Mouse (Mus musculus) heart, adult 2 months (tissue): Measurements from ENCODE around the gene Hnrnpab. TPM values are rescaled to one million over a fixed set of nuclear protein-coding genes. Genes with fewer than 3 reads are reported as not detected.

Source experiments
- DNase-seq, 2 experiments: peaks; one replicate each; pipeline ENCODE4 v3.0.0; 2021
- H3K27ac ChIP-seq: fragments of 200-600 bp; 2 replicates; pipeline ENCODE4 v1.8.1; 2022
- H3K27me3 ChIP-seq: fragments of 200-500 bp; 2 replicates; pipeline ENCODE4 v1.6.1; 2012; ENCODE audit warnings: mild to moderate bottlenecking, low read length, inconsistent platforms, mixed read lengths; ENCODE audit not compliant: control insufficient read depth, insufficient read depth
- H3K36me3 ChIP-seq: fragments of 200-500 bp; 2 replicates; pipeline ENCODE4 v1.6.1; 2012; ENCODE audit warnings: low read length, inconsistent platforms; ENCODE audit not compliant: control insufficient read depth, insufficient read depth
- H3K4me1 ChIP-seq: fragments of 200-500 bp; 2 replicates; pipeline ENCODE4 v1.6.1; 2011; ENCODE audit warnings: low read length; ENCODE audit not compliant: control insufficient read depth, insufficient read depth
- H3K4me3 ChIP-seq: fragments of 200-600 bp; 2 replicates; pipeline ENCODE4 v1.8.1; 2022
- H3K79me2 ChIP-seq: fragments of 200-500 bp; replicated peaks from 2 replicates; pipeline ENCODE4 v1.6.1; 2012; ENCODE audit warnings: mild to moderate bottlenecking, inconsistent platforms, low read length, moderate library complexity, mixed read lengths; ENCODE audit not compliant: control insufficient read depth, insufficient read depth
- H3K9ac ChIP-seq: fragments of 200-500 bp; 2 replicates; pipeline ENCODE4 v1.6.1; 2012; ENCODE audit warnings: low read depth, mild to moderate bottlenecking, control low read depth, inconsistent platforms, low read length, mixed read lengths
- CTCF ChIP-seq: fragments of 200-600 bp; IDR thresholded peaks from 2 replicates; pipeline ENCODE4 v1.8.1; 2022; ENCODE audit warnings: antibody characterized with exemption, mild to moderate bottlenecking, moderate library complexity
- EP300 ChIP-seq: fragments of 200-500 bp; IDR thresholded peaks from 2 replicates; pipeline ENCODE4 v1.6.1; 2011; ENCODE audit warnings: low read depth, low read length, control low read depth; ENCODE audit not compliant: insufficient read depth
- POLR2A ChIP-seq: fragments of 200-500 bp; IDR thresholded peaks from 2 replicates; pipeline ENCODE4 v1.6.1; 2011; ENCODE audit warnings: mild to moderate bottlenecking, low read depth, low read length, control low read depth; ENCODE audit not compliant: insufficient read depth
- WGBS: fragments of 180-500 bp; shearing (Covaris S2); methylation state at CpG from one replicate; pipeline ENCODE4 v1.1.7; 2018; 5-methylcytosine and 5-hydroxymethylcytosine counted together
- intact Hi-C: fragments of 180-260 bp; cut with DNase I; formaldehyde crosslinking; loops from one replicate; pipeline ENCODE4 v1.15.1; 2025
- polyA plus RNA-seq: library from polyadenylated mRNA; depleted of rRNA; stranded (reverse); fragments of >200 nt; gene quantifications from 2 replicates; pipeline ENCODE4 v1.2.3, GENCODE M21; 2012
- total RNA-seq, 2 experiments: library from RNA; stranded (reverse); gene quantifications; 2 replicates each; pipeline ENCODE4 v1.2.3; 2021

The Hnrnpab gene
- total and polyA plus RNA-seq, 3 experiments: 68.4 to 145 (median 132) TPM

DNA sequence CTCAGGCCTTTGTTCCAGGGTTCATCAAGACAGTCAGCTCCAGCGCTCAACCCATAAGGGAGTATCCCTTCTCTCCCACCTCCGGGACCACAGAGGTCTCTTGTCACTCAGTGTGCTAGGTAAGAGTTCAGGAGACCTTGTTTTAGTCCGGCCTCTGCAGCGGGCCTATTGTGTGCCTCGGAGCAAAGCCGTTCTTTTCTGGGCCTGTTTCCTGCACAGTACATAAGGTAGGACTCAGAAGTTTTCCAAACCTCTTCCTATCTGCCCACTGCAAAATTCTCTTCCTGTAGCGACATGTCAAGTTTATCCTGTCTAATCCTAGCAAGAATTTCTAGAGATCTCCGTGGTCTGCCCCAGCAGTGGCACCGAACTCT is 22.6 kb downstream of the Hnrnpab start:
- DNase-seq: peak in 1 of 2 experiments; percentile 65

DNA sequence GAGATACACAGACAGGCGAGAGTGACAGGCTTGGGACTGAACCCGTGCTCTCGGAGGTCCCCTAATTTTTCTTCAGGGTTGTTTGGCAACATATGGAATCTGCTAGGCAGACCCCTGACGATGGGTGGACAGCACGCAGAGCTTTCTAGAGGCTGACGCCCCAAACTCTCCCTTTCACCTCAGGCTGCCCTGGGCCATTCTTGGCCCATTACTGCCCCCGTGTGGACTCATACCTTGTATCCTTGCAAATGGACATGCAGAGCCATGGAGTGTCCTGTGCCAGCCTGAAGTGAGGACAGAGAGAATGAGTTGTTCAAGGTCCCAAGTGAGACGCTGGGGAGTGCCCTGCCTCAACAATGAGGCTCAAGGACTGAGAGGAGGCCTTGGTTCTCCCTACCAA is 23.9 kb downstream of the Hnrnpab start:
- Histone ChIP-seq H3K36me3 (no peaks in the 10 kb centered on the region), H3K4me3 (no peak overlapping the region), H3K79me2 (no peaks in the 10 kb centered on the region; the same call in 1 of the 2 replicates), H3K9ac (no peak overlapping the region), H3K4me1 (peaks cover 9% of the 10 kb centered on the region), H3K27ac (no peak overlapping the region), H3K27me3 (no peaks in the 10 kb centered on the region)
- intact Hi-C loops: no loop called here
- DNase-seq: peak; percentile 70 to 72
- 37% methylated on average over 8 of the region's 8 CpGs for WGBS
- TF ChIP-seq EP300 (no peak), CTCF (peak; percentile 77)

More for the DNA sequence above, 22.6 kb downstream of the Hnrnpab start:
- Histone ChIP-seq H3K79me2 (no peaks in the 10 kb centered on the region; the same call in 1 of the 2 replicates), H3K36me3 (no peaks in the 10 kb centered on the region), H3K9ac (peak overlapping the region; percentile 91), H3K4me1 (peaks cover 9% of the 10 kb centered on the region), H3K4me3 (peak overlapping the region; percentile 76), H3K27ac (peak overlapping the region; percentile 99), H3K27me3 (no peaks in the 10 kb centered on the region)
- TF ChIP-seq EP300 (no peak), POLR2A (no peak), CTCF (no peak)
- intact Hi-C loops: loop anchor here (2.0 kb wide), 1 partner anchor 23 kb away; the partner anchor contains the start of gene Hnrnpab
- WGBS: 8% methylated on average over 9 of the region's 9 CpGs

DNA sequence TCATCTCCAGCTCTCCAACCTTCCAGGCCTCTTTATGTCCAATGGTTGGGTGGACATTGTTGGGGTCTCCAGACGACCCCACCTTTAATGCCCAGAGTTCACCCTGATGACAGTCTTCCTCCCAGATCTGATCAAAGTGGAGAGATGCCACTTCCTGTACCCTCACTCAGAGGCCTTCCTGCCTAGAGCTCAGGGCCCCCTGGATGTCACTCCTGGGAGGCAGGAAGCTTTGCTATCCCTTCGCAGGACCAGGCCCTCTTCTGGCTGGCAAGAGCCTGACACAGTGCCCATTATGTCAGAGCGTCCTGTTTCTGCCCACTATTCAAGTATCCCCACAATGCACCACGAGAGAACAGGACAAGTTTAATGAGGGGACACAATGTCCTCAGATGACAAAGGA is 27.6 kb downstream of the Hnrnpab start:
- Histone ChIP-seq H3K36me3 (no peaks in the 10 kb centered on the region), H3K79me2 (no peaks in the 10 kb centered on the region), H3K27me3 (no peaks in the 10 kb centered on the region), H3K4me1 (peaks cover 3% of the 10 kb centered on the region), H3K4me3 (no peak overlapping the region), H3K9ac (no peak overlapping the region), H3K27ac (no peak overlapping the region)
- no peak for DNase-seq
- TF ChIP-seq POLR2A: no peak
- TF ChIP-seq CTCF: no peak
- TF ChIP-seq EP300: no peak
- intact Hi-C loops: no loop called here
- 62% methylated on average over 4 of the region's 4 CpGs for WGBS

DNA sequence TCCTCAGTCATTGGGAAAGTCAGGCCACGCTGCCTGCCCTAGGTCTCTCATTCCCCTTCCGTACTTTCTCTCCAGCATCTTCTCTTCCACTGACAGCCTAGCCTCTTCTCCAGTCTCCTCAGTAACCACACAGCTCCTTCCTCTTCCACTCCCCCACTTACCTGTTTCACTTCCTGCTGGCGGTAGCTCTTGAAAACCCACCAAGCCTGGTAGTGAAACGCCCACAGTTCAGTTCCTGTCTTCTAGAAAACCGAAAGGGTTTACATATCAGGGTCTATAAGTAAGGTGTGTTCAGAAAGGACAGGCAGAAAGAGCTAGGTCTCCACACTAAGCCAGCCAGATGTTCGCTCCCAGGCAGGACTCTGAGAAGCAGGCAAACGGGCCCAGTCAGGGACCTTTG is 29.1 kb downstream of the Hnrnpab start:
- TF ChIP-seq CTCF: no peak
- no peak for TF ChIP-seq EP300
- no peak for TF ChIP-seq POLR2A
- no peak for DNase-seq
- Histone ChIP-seq H3K27me3 (no peaks in the 10 kb centered on the region), H3K9ac (no peak overlapping the region), H3K4me1 (no peaks in the 10 kb centered on the region), H3K4me3 (no peak overlapping the region), H3K79me2 (no peaks in the 10 kb centered on the region), H3K36me3 (no peaks in the 10 kb centered on the region), H3K27ac (no peak overlapping the region)
- intact Hi-C loops: no loop called here
- 75% methylated on average over 7 of the region's 7 CpGs for WGBS

- Histone ChIP-seq H3K36me3 (no peaks in the 10 kb centered on the region), H3K4me3 (no peak overlapping the region), H3K27me3 (no peaks in the 10 kb centered on the region), H3K27ac (no peak overlapping the region), H3K79me2 (no peaks in the 10 kb centered on the region), H3K9ac (no peak overlapping the region), H3K4me1 (no peaks in the 10 kb centered on the region)
- intact Hi-C loops: no loop called here
- no peak for DNase-seq
- 73% methylated on average over 4 of the region's 4 CpGs for WGBS
- TF ChIP-seq POLR2A (no peak), CTCF (no peak), EP300 (no peak)
These were observed 30.2 kb downstream of the Hnrnpab start for GRCm38 (mm10) chr11:51576454-51576853.

DNA sequence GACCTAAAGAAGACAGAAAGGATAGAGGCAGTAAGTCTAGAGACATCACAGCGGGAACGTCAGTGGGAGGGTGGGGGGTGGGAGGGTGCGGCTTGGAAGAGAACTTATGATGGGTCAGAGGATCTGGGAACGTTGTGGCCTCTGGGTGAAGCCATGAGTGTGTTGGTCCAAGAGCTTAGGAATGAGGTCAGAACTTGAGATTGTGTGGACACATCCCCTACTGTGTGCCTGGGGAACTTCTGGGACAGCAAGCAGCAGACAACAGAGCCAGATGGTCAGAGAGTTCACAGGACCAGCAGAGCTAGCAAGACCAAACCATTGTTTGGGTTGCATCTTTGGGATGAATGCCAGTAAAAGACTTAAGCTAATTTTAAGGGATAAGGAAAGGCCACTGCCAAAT is 37.8 kb downstream of the Hnrnpab start:
- Histone ChIP-seq H3K9ac (no peak overlapping the region), H3K4me1 (no peaks in the 10 kb centered on the region), H3K36me3 (no peaks in the 10 kb centered on the region), H3K27me3 (no peaks in the 10 kb centered on the region), H3K4me3 (no peak overlapping the region), H3K79me2 (no peaks in the 10 kb centered on the region), H3K27ac (no peak overlapping the region)
- WGBS: 86% methylated on average over 4 of the region's 4 CpGs
- no peak for DNase-seq
- no peak for TF ChIP-seq CTCF
- TF ChIP-seq EP300: no peak
- no peak for TF ChIP-seq POLR2A
- intact Hi-C loops: no loop called here
